Mouse (Mus musculus): ENCODE measurements around the gene Bex2. TPM values are rescaled to one million over a fixed set of nuclear protein-coding genes. Genes with fewer than 3 reads are reported as not detected.

The Bex2 gene
- polyA plus RNA-seq (2012; rRNA removed): 511 and 531 TPM in 2 replicates

GRCm38 (mm10) chrX:136068020-136068419, at the start of gene Bex2:
Gene Bex2, minus strand, starts transcription at chrX:136068236.

GRCm38 (mm10) chrX:136085155-136085554, 17.1 kb upstream of the Bex2 start, which contains the start of gene Nxf3:
Gene Nxf3, minus strand, starts transcription at chrX:136085255.

DNA sequence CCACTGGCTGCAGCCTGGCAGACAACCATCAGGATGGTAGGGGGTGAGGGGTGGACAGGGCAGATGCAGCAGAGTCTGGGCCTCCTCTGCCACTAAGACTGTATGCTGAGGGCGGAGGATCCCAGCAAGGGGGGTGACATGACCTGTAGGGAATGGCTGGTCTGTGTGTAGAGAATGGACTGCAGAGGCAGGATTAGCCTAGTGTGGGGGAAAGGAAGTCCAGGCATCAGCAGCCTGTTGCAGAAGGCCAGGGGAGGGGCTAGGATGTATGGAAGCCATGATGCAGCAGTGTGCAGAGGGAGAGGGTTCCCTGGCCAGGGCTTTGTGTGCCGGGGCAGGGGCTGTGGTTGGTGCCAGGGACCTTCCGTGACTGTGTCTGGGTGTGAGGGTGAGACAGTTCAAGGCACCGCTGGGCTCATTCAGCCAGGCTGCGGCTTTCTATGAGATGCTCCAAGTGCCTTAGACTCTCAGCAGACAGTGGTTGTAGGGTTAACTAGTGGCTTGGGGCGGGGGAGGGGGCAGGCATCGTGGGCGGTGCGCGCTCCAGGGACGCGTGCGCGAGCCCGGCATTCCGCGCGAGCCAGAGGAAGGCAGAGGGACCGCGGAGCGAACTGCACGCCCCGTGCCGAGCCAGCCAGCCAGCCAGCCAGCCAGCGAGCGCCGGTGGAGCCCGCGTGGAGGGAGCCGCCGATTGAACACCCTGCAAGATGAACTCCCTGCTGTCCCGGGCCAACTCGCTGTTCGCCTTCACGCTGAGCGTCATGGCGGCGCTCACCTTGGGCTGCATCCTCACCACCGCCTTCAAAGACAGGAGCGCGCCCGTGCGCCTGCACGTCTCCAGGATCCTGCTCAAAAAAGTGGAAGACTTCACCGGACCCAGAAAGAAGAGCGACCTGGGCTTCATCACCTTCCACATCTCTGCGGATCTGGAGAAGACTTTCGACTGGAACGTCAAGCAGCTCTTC, 35.0 kb downstream of the Bex2 start, which contains the start of gene Arxes1:
Gene Arxes1, plus strand, starts transcription at position 569 of the 965 bp plus-strand sequence.

Other genes with a start within 250 kb of the Bex2 start
- gene Gprasp2, start 229.2 kb downstream of the Bex2 start, polyA plus RNA-seq (2012; rRNA removed): 177 and 192 TPM in 2 replicates
- 152 and 170 TPM in 2 replicates for gene Arxes2, start 74.4 kb downstream of the Bex2 start, polyA plus RNA-seq (2012; rRNA removed)
- gene Arxes1, start 34.9 kb downstream of the Bex2 start, polyA plus RNA-seq (2012; rRNA removed): 38.4 and 42.0 TPM in 2 replicates
- gene Nxf3, start 17.0 kb upstream of the Bex2 start, polyA plus RNA-seq (2012; rRNA removed): 0.15 and 0.22 TPM in 2 replicates
- gene Bex4, start 70.8 kb upstream of the Bex2 start, polyA plus RNA-seq (2012; rRNA removed): 121 and 130 TPM in 2 replicates
- 76.6 and 91.7 TPM in 2 replicates for gene Tceal8, start 104.1 kb upstream of the Bex2 start, polyA plus RNA-seq (2012; rRNA removed)
- 59.0 and 64.1 TPM in 2 replicates for gene Tceal5, start 135.6 kb upstream of the Bex2 start, polyA plus RNA-seq (2012; rRNA removed)
- 2.2 and 18.6 TPM in 2 replicates for gene Tceal7, start 146.5 kb upstream of the Bex2 start, polyA plus RNA-seq (2012; rRNA removed)
- 258 and 266 TPM in 2 replicates for gene Bex1, start 147.3 kb upstream of the Bex2 start, polyA plus RNA-seq (2012; rRNA removed)
- gene Tceal9, start 176.8 kb upstream of the Bex2 start, polyA plus RNA-seq (2012; rRNA removed): 179 and 188 TPM in 2 replicates
- 744 and 746 TPM in 2 replicates for gene Bex3, start 202.0 kb upstream of the Bex2 start, polyA plus RNA-seq (2012; rRNA removed)